Mouse (Mus musculus) midbrain, embryonic 14.5 days (tissue): Measurements from ENCODE around the gene Ncbp2. TPM values are rescaled to one million over a fixed set of nuclear protein-coding genes. Genes with fewer than 3 reads are reported as not detected.

Source experiments
- ATAC-seq: fragments of 200-750 bp; cut with Nextera tagmentation; 2 replicates; pipeline ENCODE4 v1.8.0; 2017; ENCODE audit warnings: moderate number of reproducible peaks, moderate library complexity; ENCODE audit not compliant: low FRiP score, low TSS enrichment
- DNase-seq: peaks from one replicate; pipeline ENCODE4 v3.0.0-alpha.2; 2015
- H3K27ac ChIP-seq: fragments of 300-500 bp; sonication (generic); replicated peaks from 2 replicates; pipeline ENCODE4 v1.5.1; 2014; ENCODE audit warnings: mild to moderate bottlenecking, low read depth, low read length, moderate library complexity
- H3K27me3 ChIP-seq: fragments of 300-500 bp; sonication (generic); 2 replicates; pipeline ENCODE4 v1.6.1; 2014; ENCODE audit warnings: low read length, control low read depth, mixed read lengths; ENCODE audit not compliant: control insufficient read depth, insufficient read depth
- H3K36me3 ChIP-seq: fragments of 300-500 bp; sonication (generic); 2 replicates; pipeline ENCODE4 v1.6.1; 2014; ENCODE audit warnings: low read length, control low read depth; ENCODE audit not compliant: control insufficient read depth, insufficient read depth
- H3K4me1 ChIP-seq: fragments of 300-500 bp; sonication (generic); 2 replicates; pipeline ENCODE4 v1.6.1; 2014; ENCODE audit warnings: mild to moderate bottlenecking, antibody characterized with exemption, low read length, control low read depth; ENCODE audit not compliant: control insufficient read depth, insufficient read depth
- H3K4me2 ChIP-seq: fragments of 300-500 bp; sonication (generic); 2 replicates; pipeline ENCODE4 v1.6.1; 2014; ENCODE audit warnings: mild to moderate bottlenecking, low read length, moderate library complexity
- H3K4me3 ChIP-seq: fragments of 300-500 bp; sonication (generic); replicated peaks from 2 replicates; pipeline ENCODE4 v1.5.1; 2014; ENCODE audit warnings: low read depth, low read length
- H3K9ac ChIP-seq: fragments of 300-500 bp; sonication (generic); replicated peaks from 2 replicates; pipeline ENCODE4 v1.6.1; 2014; ENCODE audit warnings: mild to moderate bottlenecking, low read length, moderate library complexity
- H3K9me3 ChIP-seq: fragments of 300-500 bp; sonication (generic); 2 replicates; pipeline ENCODE4 v1.6.1; 2016; ENCODE audit warnings: low read length, control low read depth, mixed read lengths; ENCODE audit not compliant: control insufficient read depth
- WGBS: fragments of 180-500 bp; shearing (Covaris S2); extraction: QIAGEN DNeasy Blood & Tissue Kit; methylation state at CpG from one replicate; pipeline ENCODE4 v1.1.7; 2014; 5-methylcytosine and 5-hydroxymethylcytosine counted together
- polyA plus RNA-seq: library from polyadenylated mRNA; unstranded; fragments of >200 nt; fragmentation: Nextera tagmentation; extraction: Ambion mirVana; gene quantifications from 2 replicates; pipeline ENCODE4 v1.2.1, GENCODE M21; 2014

Ncbp2 gene
- 99.9 and 104 TPM in 2 replicates for polyA plus RNA-seq

DNA sequence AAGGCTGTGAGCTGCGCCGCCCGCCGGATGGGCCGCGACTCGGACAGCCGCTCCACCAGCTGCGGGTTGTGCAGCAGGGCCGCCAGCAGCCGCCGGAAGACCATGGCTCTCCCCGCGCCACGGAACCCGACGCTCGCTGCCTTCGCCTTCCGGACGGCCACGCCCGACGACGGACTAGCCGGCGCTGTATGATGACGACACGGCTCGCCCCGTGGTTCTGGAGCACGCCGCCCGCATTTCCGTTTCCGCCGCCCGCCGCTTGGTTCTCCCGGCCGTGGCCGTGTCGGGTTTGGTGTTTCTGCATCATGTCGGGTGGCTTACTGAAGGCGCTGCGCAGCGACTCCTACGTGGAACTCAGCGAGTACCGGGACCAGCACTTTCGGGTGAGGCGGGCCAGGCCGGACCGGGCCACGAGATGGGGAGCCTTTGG, at the start of gene Ncbp2, which contains the start of gene 0610012G03Rik:
Gene Ncbp2, plus strand, starts transcription at position 169 of the 430 bp plus-strand sequence.
Gene 0610012G03Rik, minus strand, starts transcription at position 150 of the 430 bp plus-strand sequence.
- H3K9me3 ChIP-seq, result no peaks in the 10 kb centered on the region
- peak within 1 kb of the TSS; percentile 90 for H3K9ac ChIP-seq
- under 1% methylated on average over 55 of the region's 55 CpGs for WGBS
- H3K27me3 ChIP-seq, result no peaks in the 10 kb centered on the region
- DNase-seq (peak; percentile 99), ATAC-seq (peak; percentile 91)
- H3K27ac ChIP-seq, result peak within 1 kb of the TSS; percentile 89
- peaks cover 15% of the 10 kb centered on the region for H3K36me3 ChIP-seq
- H3K4me2 ChIP-seq, result peak within 1 kb of the TSS; percentile 92
- H3K4me1 ChIP-seq, result peaks cover 24% of the 10 kb centered on the region
- peak within 1 kb of the TSS; percentile 95 for H3K4me3 ChIP-seq

DNA sequence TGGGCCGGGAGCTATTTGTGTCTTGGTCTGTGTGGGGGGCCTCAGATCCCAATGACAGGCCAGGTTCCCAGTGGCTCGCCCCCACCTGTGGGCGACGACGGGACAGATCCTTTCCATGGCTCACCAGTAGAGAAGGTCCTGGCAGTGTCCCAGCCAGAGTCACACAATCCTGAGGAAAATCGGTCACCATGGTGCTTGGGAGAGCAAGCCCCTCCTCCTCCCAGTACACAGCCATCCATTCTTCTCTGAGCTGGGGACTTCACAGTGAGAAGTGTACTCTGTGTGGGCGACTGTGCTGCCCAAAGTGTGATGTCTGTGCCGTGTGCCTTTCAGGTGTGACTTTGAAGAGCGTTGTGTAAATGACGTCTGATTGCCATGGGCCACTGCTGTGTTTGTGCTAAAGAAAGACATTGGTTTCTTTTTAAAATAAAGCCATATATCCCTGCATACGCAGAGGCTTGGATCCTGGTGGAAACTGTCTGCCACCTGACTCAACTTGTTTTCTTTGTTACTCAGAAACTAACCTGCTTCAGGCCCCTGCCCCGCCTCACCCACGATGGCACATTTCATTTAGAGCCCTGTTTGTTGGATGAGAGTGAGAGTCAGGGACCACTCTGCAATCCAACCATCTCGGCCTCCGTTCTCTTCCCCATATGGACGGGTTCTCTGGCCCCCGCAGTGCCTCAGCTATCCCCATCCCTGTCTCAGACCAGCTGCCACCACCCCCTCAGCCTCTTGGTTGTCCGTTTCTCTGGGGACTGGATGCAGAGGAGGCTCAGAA, 49.6 kb upstream of the Ncbp2 start:
- no peak overlapping the region for H3K4me2 ChIP-seq
- WGBS, result 74% methylated on average over 18 of the region's 18 CpGs
- H3K9ac ChIP-seq, result no peak overlapping the region
- peaks cover 3% of the 10 kb centered on the region; the same call in 1 of the 2 replicates for H3K9me3 ChIP-seq
- no peak overlapping the region; the same call in 1 of the 2 replicates for H3K27ac ChIP-seq
- peak; percentile 64 for ATAC-seq
- no peaks in the 10 kb centered on the region for H3K27me3 ChIP-seq
- no peak overlapping the region for H3K4me3 ChIP-seq
- no peaks in the 10 kb centered on the region for H3K36me3 ChIP-seq
- DNase-seq, result peak; percentile 70
- peaks cover 22% of the 10 kb centered on the region for H3K4me1 ChIP-seq

DNA sequence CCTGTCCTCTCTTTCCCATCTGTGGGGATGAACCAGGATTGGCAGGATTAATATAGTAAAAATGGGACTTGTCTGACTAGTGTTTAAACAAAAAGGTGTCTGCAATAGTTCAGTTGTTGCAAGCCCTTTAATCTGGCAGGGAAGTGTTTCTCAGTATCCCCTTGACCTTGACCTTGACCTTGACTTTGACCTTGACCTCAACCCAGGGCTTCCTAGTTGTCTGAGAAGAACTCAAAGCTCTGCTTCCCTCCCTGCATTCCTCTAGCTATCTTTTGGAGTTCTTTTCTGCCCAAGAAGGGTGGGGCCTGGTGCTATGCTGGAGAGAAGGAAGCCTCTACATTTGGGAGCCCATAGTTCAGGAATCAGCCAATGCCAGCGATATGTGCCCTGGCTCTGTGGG, 46.4 kb upstream of the Ncbp2 start:
- peaks cover 26% of the 10 kb centered on the region for H3K4me1 ChIP-seq
- no peak overlapping the region for H3K4me3 ChIP-seq
- no peak overlapping the region for H3K9ac ChIP-seq
- H3K4me2 ChIP-seq, result no peak overlapping the region
- no peak for DNase-seq
- no peak overlapping the region for H3K27ac ChIP-seq
- H3K9me3 ChIP-seq, result peaks cover 3% of the 10 kb centered on the region; the same call in 1 of the 2 replicates
- 94% methylated on average over 1 of the region's 1 CpGs for WGBS
- ATAC-seq, result no peak
- no peaks in the 10 kb centered on the region for H3K36me3 ChIP-seq
- H3K27me3 ChIP-seq, result no peaks in the 10 kb centered on the region

DNA sequence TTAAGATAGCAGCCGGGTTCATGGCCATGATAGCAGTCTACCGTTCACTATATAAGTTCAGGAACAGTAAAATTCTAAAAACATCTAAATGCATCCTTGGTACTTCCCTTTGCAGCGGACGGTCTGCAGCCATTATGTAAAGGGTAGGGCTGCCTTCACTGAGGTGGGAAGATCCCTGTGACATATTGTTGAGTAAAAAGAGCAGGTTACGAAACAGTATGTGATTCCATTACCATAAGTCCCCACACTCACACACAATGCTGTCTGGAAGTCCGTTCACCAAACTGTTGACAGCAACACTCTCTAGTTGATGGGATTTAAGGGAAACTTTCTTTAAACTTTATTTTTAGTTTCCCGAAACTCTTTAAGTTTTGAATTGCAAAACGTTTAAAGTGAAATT, 45.1 kb upstream of the Ncbp2 start:
- no peaks in the 10 kb centered on the region for H3K27me3 ChIP-seq
- no peak for DNase-seq
- H3K4me2 ChIP-seq, result no peak overlapping the region
- no peak overlapping the region for H3K4me3 ChIP-seq
- peaks cover 14% of the 10 kb centered on the region for H3K4me1 ChIP-seq
- H3K36me3 ChIP-seq, result no peaks in the 10 kb centered on the region
- H3K9me3 ChIP-seq, result peaks cover 3% of the 10 kb centered on the region; the same call in 1 of the 2 replicates
- H3K27ac ChIP-seq, result no peak overlapping the region
- no peak for ATAC-seq
- 89% methylated on average over 8 of the region's 8 CpGs for WGBS
- H3K9ac ChIP-seq, result no peak overlapping the region

DNA sequence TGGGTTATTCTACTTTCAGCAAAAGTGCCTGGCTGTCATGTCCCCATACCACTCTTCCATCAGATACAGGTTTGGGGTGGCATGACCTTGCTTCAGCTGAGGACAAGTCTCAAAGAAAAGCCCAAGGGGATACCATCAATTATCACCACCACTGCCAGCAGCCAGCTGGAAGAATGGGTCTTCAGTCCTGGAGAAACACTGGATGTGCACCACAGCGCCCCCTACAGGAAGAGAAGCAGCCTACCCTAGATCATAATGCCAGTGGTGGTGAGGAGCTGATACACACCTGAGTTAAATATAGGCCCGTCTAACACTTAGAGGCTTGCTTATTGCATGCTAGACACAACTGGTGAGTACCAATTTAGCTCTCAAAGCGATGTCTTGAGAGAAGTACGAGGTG, 43.0 kb upstream of the Ncbp2 start:
- no peak for DNase-seq
- ATAC-seq, result no peak
- Histone ChIP-seq H3K9ac (no peak overlapping the region), H3K9me3 (peaks cover under 1% of the 10 kb centered on the region; the same call in 1 of the 2 replicates), H3K27me3 (no peaks in the 10 kb centered on the region), H3K27ac (no peak overlapping the region), H3K36me3 (no peaks in the 10 kb centered on the region), H3K4me2 (no peak overlapping the region), H3K4me1 (peaks cover 9% of the 10 kb centered on the region), H3K4me3 (no peak overlapping the region)
- WGBS, result 78% methylated on average over 4 of the region's 4 CpGs

DNA sequence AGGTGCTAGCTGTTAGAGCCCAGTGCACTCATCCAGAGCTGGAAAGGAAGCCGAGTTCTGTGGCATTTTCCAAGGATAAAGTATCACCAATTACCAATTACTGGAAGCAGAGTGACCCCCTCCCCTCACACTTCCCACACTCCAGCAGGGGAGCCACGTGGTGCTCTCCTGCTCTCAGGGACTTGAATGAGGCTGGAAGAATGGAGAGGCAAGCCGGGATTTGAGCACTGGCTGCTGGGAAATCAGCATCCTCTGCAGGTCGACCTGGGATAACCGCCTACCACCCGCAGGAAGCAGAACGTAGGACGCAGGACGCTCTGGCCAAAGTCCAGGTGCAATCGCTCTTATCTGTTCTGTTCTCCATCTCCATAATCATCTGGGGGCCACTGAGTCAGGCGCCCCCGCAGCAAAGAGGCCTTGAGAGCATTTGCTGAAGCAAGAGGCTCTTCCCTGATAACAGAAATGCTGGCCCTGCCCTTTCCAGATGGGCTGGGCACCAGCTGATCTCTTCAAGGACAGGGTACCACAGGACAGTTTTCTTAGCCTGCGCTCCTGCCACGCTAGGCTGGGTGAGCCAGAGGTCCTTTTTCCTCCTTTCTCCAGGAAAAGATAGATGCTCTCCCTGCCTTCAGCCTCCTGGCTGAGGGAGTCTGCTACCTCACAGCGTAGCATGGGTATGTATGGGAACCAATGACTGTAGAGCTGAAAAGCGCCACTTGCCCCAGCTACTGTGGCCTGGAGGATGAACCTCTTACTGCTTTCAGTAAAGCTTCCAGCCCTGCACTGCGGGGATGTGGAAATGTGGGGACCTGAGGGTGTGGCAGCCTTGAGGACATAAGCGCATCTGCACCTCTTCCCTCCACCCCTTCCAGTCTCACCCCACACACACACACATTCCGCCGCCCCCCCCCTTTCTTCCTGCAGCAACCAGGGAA, 42.2 kb upstream of the Ncbp2 start:
- Histone ChIP-seq H3K27ac (0 out of 2 replicates have a peak overlapping the region, but pooled peaks have one; percentile 20), H3K4me3 (no peak overlapping the region), H3K36me3 (no peaks in the 10 kb centered on the region), H3K27me3 (no peaks in the 10 kb centered on the region), H3K4me2 (peak overlapping the region; percentile 41), H3K4me1 (peaks cover 9% of the 10 kb centered on the region), H3K9me3 (no peaks in the 10 kb centered on the region), H3K9ac (no peak overlapping the region; the same call in 1 of the 2 replicates)
- peak; percentile 37 for DNase-seq
- 39% methylated on average over 20 of the region's 20 CpGs for WGBS
- no peak for ATAC-seq

DNA sequence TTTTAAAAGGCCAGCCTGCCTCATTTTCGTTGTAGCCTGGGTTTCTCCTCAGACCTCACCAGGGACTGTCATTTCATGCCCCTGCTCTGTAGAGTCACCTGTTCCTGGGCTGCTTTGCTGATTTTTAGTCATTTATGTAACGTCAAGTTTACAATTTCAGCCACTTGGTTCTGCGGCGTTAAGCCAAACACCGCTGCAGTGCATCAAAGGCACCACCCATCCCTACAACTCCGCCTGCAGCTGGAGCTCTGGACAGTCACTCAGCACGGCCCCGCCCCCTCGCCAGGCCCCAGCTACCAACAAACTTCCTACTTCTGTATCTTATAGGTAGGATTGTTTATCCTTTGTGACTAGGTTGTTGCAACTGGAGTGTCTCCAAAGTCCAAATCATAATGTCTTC, 41.4 kb upstream of the Ncbp2 start:
- DNase-seq (peak; percentile 52), ATAC-seq (no peak)
- 0 out of 2 replicates have a peak overlapping the region, but pooled peaks have one; percentile 8 for H3K4me3 ChIP-seq
- H3K4me2 ChIP-seq, result peak overlapping the region; percentile 41
- no peaks in the 10 kb centered on the region for H3K27me3 ChIP-seq
- H3K36me3 ChIP-seq, result no peaks in the 10 kb centered on the region
- 12% methylated on average over 9 of the region's 9 CpGs for WGBS
- no peak overlapping the region for H3K9ac ChIP-seq
- no peaks in the 10 kb centered on the region for H3K9me3 ChIP-seq
- H3K27ac ChIP-seq, result no peak overlapping the region
- peaks cover 9% of the 10 kb centered on the region for H3K4me1 ChIP-seq

DNA sequence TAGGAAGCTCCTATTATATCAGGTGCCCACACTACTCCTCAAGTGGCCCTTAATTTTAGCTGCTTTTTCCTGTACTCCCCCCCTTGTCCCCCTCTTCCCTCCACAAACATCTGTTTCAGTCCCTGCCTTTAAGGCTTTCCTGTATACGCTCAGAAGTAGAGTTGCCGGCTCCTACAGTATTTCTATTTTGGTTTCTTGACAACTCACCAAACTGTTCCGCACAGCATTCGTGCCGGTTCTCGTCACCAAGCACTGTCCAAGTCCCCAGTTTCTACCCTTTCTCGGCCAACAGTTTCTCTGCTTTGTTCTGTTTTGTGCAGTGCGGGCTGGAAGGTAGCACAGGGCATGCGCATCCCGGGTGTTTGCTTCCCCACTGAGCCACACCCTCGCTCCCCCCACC, 39.4 kb upstream of the Ncbp2 start:
- no peaks in the 10 kb centered on the region for H3K9me3 ChIP-seq
- no peak for ATAC-seq
- no peak overlapping the region for H3K27ac ChIP-seq
- H3K4me3 ChIP-seq, result no peak overlapping the region
- H3K4me1 ChIP-seq, result peaks cover 9% of the 10 kb centered on the region
- H3K27me3 ChIP-seq, result no peaks in the 10 kb centered on the region
- no peak overlapping the region for H3K9ac ChIP-seq
- no peak overlapping the region for H3K4me2 ChIP-seq
- no peaks in the 10 kb centered on the region for H3K36me3 ChIP-seq
- no peak for DNase-seq
- 66% methylated on average over 11 of the region's 11 CpGs for WGBS
